Mouse (Mus musculus): ENCODE results near the gene Socs1.

Gene Socs1

GRCm38 (mm10) chr16:10764323-10764722 lies 21.0 kb downstream of the Socs1 start:
- Histone ChIP-seq H3K27me3 (ENCODE audit: insufficient read depth, low read length) (peaks cover 65% of the 10 kb centered on the region), H3K36me3 (ENCODE audit: insufficient read depth, low read length) (no peaks in the 10 kb centered on the region), H3K9me3 (ENCODE audit: low read length) (no peaks in the 10 kb centered on the region), H3K4me1 (replicated peaks; ENCODE audit: low read depth, low read length) (peaks cover 16% of the 10 kb centered on the region), H3K4me3 (replicated peaks; ENCODE audit: low read length) (no peak overlapping the region)
- TF ChIP-seq POU5F1 (IDR thresholded peaks at IDR 0.05; ENCODE audit: borderline replicate concordance, low read length) (no peak), CTCF (conservative IDR thresholded peaks at IDR 0.05; ENCODE audit: low read length) (no peak), NANOG (IDR thresholded peaks at IDR 0.05; ENCODE audit: borderline replicate concordance, low read length) (no peak)

- TF ChIP-seq POU5F1 (IDR thresholded peaks at IDR 0.05; ENCODE audit: borderline replicate concordance, low read length) (no peak), NANOG (IDR thresholded peaks at IDR 0.05; ENCODE audit: borderline replicate concordance, low read length) (no peak)
- H3K4me3 ChIP-seq (replicated peaks; ENCODE audit: low read length) = no peak overlapping the region
- peaks cover 67% of the 10 kb centered on the region for H3K27me3 ChIP-seq (ENCODE audit: insufficient read depth, low read length)
- H3K4me1 ChIP-seq (replicated peaks; ENCODE audit: low read depth, low read length) = peaks cover 17% of the 10 kb centered on the region
- no peaks in the 10 kb centered on the region for H3K9me3 ChIP-seq (ENCODE audit: low read length)
- no peaks in the 10 kb centered on the region for H3K36me3 ChIP-seq (ENCODE audit: insufficient read depth, low read length)
These were observed 21.6 kb downstream of the Socs1 start for GRCm38 (mm10) chr16:10763540-10764264.

- no peaks in the 10 kb centered on the region for H3K36me3 ChIP-seq (ENCODE audit: insufficient read depth, low read length)
- H3K4me1 ChIP-seq (replicated peaks; ENCODE audit: low read depth, low read length) = peaks cover 16% of the 10 kb centered on the region
- no peak overlapping the region for H3K4me3 ChIP-seq (replicated peaks; ENCODE audit: low read length)
- H3K27me3 ChIP-seq (ENCODE audit: insufficient read depth, low read length) = peaks cover 70% of the 10 kb centered on the region
- no peaks in the 10 kb centered on the region for H3K9me3 ChIP-seq (ENCODE audit: low read length)
- TF ChIP-seq NANOG (IDR thresholded peaks at IDR 0.05; ENCODE audit: borderline replicate concordance, low read length) (no peak), POU5F1 (IDR thresholded peaks at IDR 0.05; ENCODE audit: borderline replicate concordance, low read length) (no peak), CTCF (conservative IDR thresholded peaks at IDR 0.05; ENCODE audit: low read length) (no peak)
These were observed 22.7 kb downstream of the Socs1 start for GRCm38 (mm10) chr16:10762569-10763180.

- H3K27me3 ChIP-seq (ENCODE audit: insufficient read depth, low read length) = peaks cover 80% of the 10 kb centered on the region
- no peak overlapping the region for H3K4me3 ChIP-seq (replicated peaks; ENCODE audit: low read length)
- no peaks in the 10 kb centered on the region for H3K36me3 ChIP-seq (ENCODE audit: insufficient read depth, low read length)
- TF ChIP-seq NANOG (IDR thresholded peaks at IDR 0.05; ENCODE audit: borderline replicate concordance, low read length) = no peak
- no peak for TF ChIP-seq CTCF (conservative IDR thresholded peaks at IDR 0.05; ENCODE audit: low read length)
- TF ChIP-seq POU5F1 (IDR thresholded peaks at IDR 0.05; ENCODE audit: borderline replicate concordance, low read length) = no peak
- H3K9me3 ChIP-seq (ENCODE audit: low read length) = no peaks in the 10 kb centered on the region
- peaks cover 12% of the 10 kb centered on the region for H3K4me1 ChIP-seq (replicated peaks; ENCODE audit: low read depth, low read length)
These were observed 24.2 kb downstream of the Socs1 start for GRCm38 (mm10) chr16:10761182-10761581.

GRCm38 (mm10) chr16:10756168-10756567 lies 29.2 kb downstream of the Socs1 start:
- TF ChIP-seq CTCF (conservative IDR thresholded peaks at IDR 0.05; ENCODE audit: low read length) (no peak), POU5F1 (IDR thresholded peaks at IDR 0.05; ENCODE audit: borderline replicate concordance, low read length) (no peak), NANOG (IDR thresholded peaks at IDR 0.05; ENCODE audit: borderline replicate concordance, low read length) (no peak)
- Histone ChIP-seq H3K4me1 (replicated peaks; ENCODE audit: low read depth, low read length) (peaks cover 9% of the 10 kb centered on the region), H3K36me3 (ENCODE audit: insufficient read depth, low read length) (no peaks in the 10 kb centered on the region), H3K9me3 (ENCODE audit: low read length) (no peaks in the 10 kb centered on the region), H3K27me3 (ENCODE audit: insufficient read depth, low read length) (peaks cover 82% of the 10 kb centered on the region), H3K4me3 (replicated peaks; ENCODE audit: low read length) (no peak overlapping the region)

- Histone ChIP-seq H3K9me3 (ENCODE audit: low read length) (no peaks in the 10 kb centered on the region), H3K4me3 (replicated peaks; ENCODE audit: low read length) (no peak overlapping the region), H3K27me3 (ENCODE audit: insufficient read depth, low read length) (peaks cover 77% of the 10 kb centered on the region), H3K4me1 (replicated peaks; ENCODE audit: low read depth, low read length) (peaks cover 13% of the 10 kb centered on the region), H3K36me3 (ENCODE audit: insufficient read depth, low read length) (no peaks in the 10 kb centered on the region)
- no peak for TF ChIP-seq NANOG (IDR thresholded peaks at IDR 0.05; ENCODE audit: borderline replicate concordance, low read length)
- TF ChIP-seq CTCF (conservative IDR thresholded peaks at IDR 0.05; ENCODE audit: low read length) = no peak
- no peak for TF ChIP-seq POU5F1 (IDR thresholded peaks at IDR 0.05; ENCODE audit: borderline replicate concordance, low read length)
These were observed 30.6 kb downstream of the Socs1 start for GRCm38 (mm10) chr16:10754521-10755296.

GRCm38 (mm10) chr16:10749824-10750223 lies 35.5 kb downstream of the Socs1 start:
- 0 out of 2 replicates have a peak overlapping the region, but pooled peaks have one; percentile 26 for H3K4me3 ChIP-seq (replicated peaks; ENCODE audit: low read length)
- H3K27me3 ChIP-seq (ENCODE audit: insufficient read depth, low read length) = peaks cover 47% of the 10 kb centered on the region
- H3K36me3 ChIP-seq (ENCODE audit: insufficient read depth, low read length) = no peaks in the 10 kb centered on the region
- no peaks in the 10 kb centered on the region for H3K9me3 ChIP-seq (ENCODE audit: low read length)
- TF ChIP-seq POU5F1 (IDR thresholded peaks at IDR 0.05; ENCODE audit: borderline replicate concordance, low read length) = no peak
- no peak for TF ChIP-seq CTCF (conservative IDR thresholded peaks at IDR 0.05; ENCODE audit: low read length)
- TF ChIP-seq NANOG (IDR thresholded peaks at IDR 0.05; ENCODE audit: borderline replicate concordance, low read length) = no peak
- H3K4me1 ChIP-seq (replicated peaks; ENCODE audit: low read depth, low read length) = peaks cover 6% of the 10 kb centered on the region

- TF ChIP-seq NANOG (IDR thresholded peaks at IDR 0.05; ENCODE audit: borderline replicate concordance, low read length) (no peak), CTCF (conservative IDR thresholded peaks at IDR 0.05; ENCODE audit: low read length) (no peak), POU5F1 (IDR thresholded peaks at IDR 0.05; ENCODE audit: borderline replicate concordance, low read length) (no peak)
- Histone ChIP-seq H3K4me1 (replicated peaks; ENCODE audit: low read depth, low read length) (peaks cover 8% of the 10 kb centered on the region), H3K9me3 (ENCODE audit: low read length) (no peaks in the 10 kb centered on the region), H3K4me3 (replicated peaks; ENCODE audit: low read length) (no peak overlapping the region), H3K36me3 (ENCODE audit: insufficient read depth, low read length) (no peaks in the 10 kb centered on the region), H3K27me3 (ENCODE audit: insufficient read depth, low read length) (peaks cover 41% of the 10 kb centered on the region)
These were observed 36.1 kb downstream of the Socs1 start for GRCm38 (mm10) chr16:10749226-10749625.

Data from E14TG2a.4 (cell line).